Mouse (Mus musculus): ENCODE results near the gene Slc35e1.

Slc35e1 gene

GRCm38 (mm10) chr8:72485456-72486199 lies 6.8 kb downstream of the Slc35e1 start:
- peak; percentile 62 to 63 for DNase-seq

GRCm38 (mm10) chr8:72474826-72475546 lies 17.4 kb downstream of the Slc35e1 start, which contains the start of gene Cherp:
TSS of gene Cherp (minus strand) at chr8:72475226.
- peak; percentile 96 to 99 for DNase-seq

DNA sequence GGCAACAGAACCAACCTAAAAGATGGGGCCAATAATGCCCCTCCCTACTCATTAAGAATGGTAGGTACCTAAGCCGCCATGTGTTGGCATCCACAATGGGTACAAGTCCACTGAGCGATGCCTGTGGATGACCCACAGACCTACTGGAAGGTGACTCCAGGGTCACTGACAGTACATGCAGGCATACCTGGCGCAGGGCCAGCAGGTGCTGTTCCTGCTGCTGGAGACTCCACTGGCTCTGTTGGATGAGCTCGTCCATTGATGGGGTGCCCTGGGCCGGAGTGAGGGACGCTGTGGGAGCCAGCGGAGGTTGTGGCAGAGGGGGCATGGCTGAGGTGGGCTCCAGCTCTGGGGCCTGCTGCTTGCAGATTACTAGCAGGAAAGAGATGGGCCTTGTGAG lies 21.7 kb downstream of the Slc35e1 start:
- DNase-seq: peak; percentile 46 to 69

GRCm38 (mm10) chr8:72469984-72470383 lies 22.4 kb downstream of the Slc35e1 start:
- no peak for DNase-seq

- peak; percentile 46 to 58 for DNase-seq
These were observed 23.2 kb downstream of the Slc35e1 start for GRCm38 (mm10) chr8:72469243-72469642.

DNA sequence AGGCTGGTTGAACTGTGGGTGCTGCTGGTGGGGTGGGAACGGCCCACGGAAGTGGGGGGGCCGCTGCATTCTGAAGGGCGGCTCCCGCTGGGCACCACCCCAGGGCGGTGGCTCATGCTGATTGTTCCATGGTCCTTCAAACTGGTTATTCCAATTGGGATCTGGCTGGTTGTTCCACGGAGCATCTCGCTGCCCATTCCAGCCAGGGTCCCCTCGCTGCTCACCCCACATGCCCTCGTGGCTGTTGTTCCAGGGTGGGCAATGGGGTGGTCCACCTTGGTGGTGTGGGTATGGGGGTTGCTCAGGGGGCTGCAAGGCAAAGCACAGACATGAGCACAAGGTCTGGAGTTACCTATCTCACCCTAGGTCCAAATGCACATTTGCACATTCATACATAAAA lies 28.2 kb downstream of the Slc35e1 start:
- no peak for DNase-seq

- DNase-seq: no peak
These were observed 32.4 kb downstream of the Slc35e1 start for GRCm38 (mm10) chr8:72459881-72460533.

- DNase-seq: no peak
These were observed 34.0 kb downstream of the Slc35e1 start for GRCm38 (mm10) chr8:72458457-72458856.

DNA sequence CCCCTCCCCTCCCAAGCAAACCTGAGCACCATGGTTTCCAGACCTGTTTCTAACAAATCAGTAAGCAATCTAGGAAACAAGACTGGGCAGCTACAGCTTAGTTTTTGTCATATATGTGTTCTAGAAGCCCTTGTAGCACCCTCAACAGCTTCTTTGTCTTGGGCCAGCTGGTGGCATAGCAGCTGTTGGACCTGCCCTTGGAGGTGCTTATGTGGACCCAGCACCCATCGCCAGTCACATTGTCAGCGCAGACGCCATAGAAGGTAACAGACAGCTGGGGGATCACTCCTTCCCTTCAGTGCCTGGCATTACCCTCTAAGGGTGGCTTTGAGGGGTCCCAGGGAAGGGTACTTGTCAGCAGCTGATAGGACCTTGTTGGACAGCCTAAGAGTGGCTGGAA lies 34.6 kb downstream of the Slc35e1 start:
- no peak for DNase-seq

DNA sequence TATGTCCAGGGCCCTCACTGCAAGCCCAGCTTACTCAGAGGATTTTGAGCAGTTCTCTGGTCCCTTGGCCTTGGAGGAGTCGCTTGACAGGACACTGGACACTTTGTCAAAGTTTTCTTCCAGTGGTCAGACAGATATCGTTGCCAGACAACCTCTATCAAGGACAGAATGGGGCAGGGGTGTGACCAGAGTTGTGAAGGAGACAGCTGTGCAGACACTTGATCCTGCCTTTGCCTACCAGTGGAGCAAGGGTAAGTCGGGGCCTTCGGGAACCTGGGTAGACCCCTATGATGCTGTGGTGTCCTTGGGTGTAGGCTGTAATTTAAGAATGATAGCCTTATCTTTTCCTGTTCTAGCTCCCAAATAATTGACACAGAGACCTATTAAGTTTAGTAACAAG lies 37.1 kb downstream of the Slc35e1 start:
- DNase-seq: no peak

DNA sequence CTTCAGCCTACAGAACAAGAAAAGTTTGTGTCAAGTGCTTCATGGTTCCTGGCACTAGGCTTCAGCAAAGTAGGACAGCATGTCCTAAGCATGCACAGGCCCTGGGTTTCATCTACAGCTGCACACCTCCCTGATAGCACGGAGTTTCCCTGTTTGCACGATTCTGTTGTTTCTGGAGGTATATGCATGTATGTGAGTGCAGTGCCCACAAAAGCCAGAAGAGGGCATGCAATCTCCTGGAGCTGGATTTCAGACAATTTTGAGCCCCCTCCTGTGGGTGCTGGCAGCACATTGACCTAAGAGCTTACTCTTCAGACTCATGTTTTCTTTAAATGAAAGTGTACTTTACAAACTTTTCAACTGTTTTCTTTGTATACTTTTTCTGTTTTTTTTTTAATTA lies 38.5 kb downstream of the Slc35e1 start:
- no peak for DNase-seq

DNA sequence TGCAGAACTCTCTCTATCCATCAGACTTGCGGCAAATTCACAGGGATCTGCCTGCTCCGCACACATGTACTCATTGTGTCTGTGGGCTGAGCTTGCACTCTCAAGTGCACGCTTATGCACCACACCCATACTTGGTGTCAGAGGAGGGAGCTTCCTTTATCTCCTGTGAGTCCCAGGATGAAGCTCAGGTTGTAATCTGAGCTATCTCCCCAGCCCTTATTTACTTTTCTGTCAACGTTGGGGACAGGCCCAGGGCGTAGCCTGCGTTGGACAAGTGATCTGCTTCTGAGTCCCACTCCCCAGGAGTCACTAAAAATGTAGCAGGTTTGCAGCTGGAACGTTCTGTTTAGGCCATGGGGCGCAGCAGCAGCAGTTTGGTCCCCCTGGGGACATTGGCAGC lies 40.9 kb downstream of the Slc35e1 start:
- no peak for DNase-seq

DNA sequence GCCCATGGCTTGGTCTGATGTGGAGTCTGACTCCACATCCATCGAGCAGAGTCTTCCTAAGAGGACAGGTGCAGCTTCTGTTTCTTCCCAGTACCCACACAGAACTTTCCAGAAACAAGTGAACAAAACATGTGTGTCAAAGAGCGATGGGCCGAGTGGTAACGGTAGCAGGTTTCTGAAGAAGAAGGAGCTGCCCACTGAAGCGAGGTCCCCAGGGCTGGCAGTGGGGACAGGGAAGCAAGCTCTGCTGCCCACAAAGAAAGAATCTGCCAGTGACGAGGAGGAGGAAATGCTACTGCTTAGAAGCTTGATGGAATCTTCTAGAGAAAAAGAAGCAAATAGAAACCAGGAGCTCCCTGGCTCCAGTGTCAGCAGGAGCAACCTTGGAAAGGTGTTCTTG lies 47.3 kb downstream of the Slc35e1 start:
- DNase-seq: no peak

DNA sequence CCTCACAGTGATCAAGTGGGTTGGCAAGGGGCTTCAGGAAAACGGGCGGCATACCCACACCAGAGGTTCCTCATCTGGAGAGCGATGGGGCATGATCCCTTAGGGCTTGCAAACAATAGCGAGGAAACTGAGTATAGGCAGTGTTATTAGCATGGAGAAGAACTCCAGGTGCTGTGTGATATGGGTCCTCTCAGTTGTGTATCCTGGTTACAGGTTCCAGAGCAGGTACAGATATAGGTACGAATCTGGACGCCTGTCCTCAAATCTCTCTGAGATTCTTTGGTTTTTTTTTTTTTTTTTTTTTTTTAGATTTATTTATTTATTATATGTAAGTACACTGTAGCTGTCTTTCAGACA lies 48.4 kb downstream of the Slc35e1 start:
- DNase-seq: no peak

GRCm38 (mm10) chr8:72443338-72443993 lies 48.9 kb downstream of the Slc35e1 start, which contains the start of the genes Calr3 and 1700030K09Rik:
TSS of gene Calr3 (minus strand) at chr8:72443870.
TSS of gene 1700030K09Rik (plus strand) at chr8:72443880.
- DNase-seq: peak; percentile 99 to 100

- no peak for DNase-seq
These were observed 54.0 kb downstream of the Slc35e1 start for GRCm38 (mm10) chr8:72438248-72439015.

GRCm38 (mm10) chr8:72434952-72435351 lies 57.5 kb downstream of the Slc35e1 start:
- peak; percentile 70 to 74 for DNase-seq

All from kidney, postnatal 25 days (tissue).